Mouse (Mus musculus) stomach, postnatal 0 days (tissue): Measurements from ENCODE around the gene Peak1. TPM values are rescaled to one million over a fixed set of nuclear protein-coding genes. Genes with fewer than 3 reads are reported as not detected.
"Not testable (repeated sequence)": the region's sequence is repeated elsewhere in the genome, so short reads cannot be mapped to it uniquely, and the experiment has no call there.

Source experiments
- ATAC-seq: fragments of 200-750 bp; cut with Nextera tagmentation; 2 replicates; pipeline ENCODE4 v1.8.0; 2017; ENCODE audit not compliant: low FRiP score, low TSS enrichment
- DNase-seq: peaks from one replicate; pipeline ENCODE4 v3.0.0-alpha.2; 2016; ENCODE audit warnings: low spot score
- H3K27ac ChIP-seq: fragments of 300-500 bp; sonication (generic); replicated peaks from 2 replicates; pipeline ENCODE4 v1.5.1; 2014; ENCODE audit warnings: mild to moderate bottlenecking, control low read depth
- H3K27me3 ChIP-seq: fragments of 300-500 bp; sonication (generic); 2 replicates; pipeline ENCODE4 v1.6.1; 2014; ENCODE audit warnings: low read length; ENCODE audit not compliant: control insufficient read depth, insufficient read depth
- H3K36me3 ChIP-seq: fragments of 300-500 bp; sonication (generic); 2 replicates; pipeline ENCODE4 v1.6.1; 2014; ENCODE audit warnings: low read length, mixed read lengths; ENCODE audit not compliant: control insufficient read depth, insufficient read depth
- H3K4me1 ChIP-seq: fragments of 300-500 bp; sonication (generic); replicated peaks from 2 replicates; pipeline ENCODE4 v1.6.1; 2014; ENCODE audit warnings: antibody characterized with exemption; ENCODE audit not compliant: control insufficient read depth, insufficient read depth
- H3K4me2 ChIP-seq: fragments of 300-500 bp; sonication (generic); replicated peaks from 2 replicates; pipeline ENCODE4 v1.6.1; 2014; ENCODE audit warnings: low read depth, mild to moderate bottlenecking, control low read depth, moderate library complexity
- H3K4me3 ChIP-seq: fragments of 300-500 bp; sonication (generic); 2 replicates; pipeline ENCODE4 v1.5.1; 2014; ENCODE audit warnings: low read depth, low read length, control low read depth
- H3K9ac ChIP-seq: fragments of 300-500 bp; sonication (generic); 2 replicates; pipeline ENCODE4 v1.6.1; 2014; ENCODE audit warnings: mild to moderate bottlenecking, low read length, control low read depth, mixed read lengths
- H3K9me3 ChIP-seq: fragments of 300-500 bp; sonication (generic); 2 replicates; pipeline ENCODE4 v1.6.1; 2016; ENCODE audit warnings: low read length; ENCODE audit not compliant: control insufficient read depth
- CTCF ChIP-seq: IDR thresholded peaks from 2 replicates; pipeline ENCODE4 v1.5.1; 2016; ENCODE audit warnings: antibody characterized with exemption, low read depth, mild to moderate bottlenecking, moderate library complexity
- EP300 ChIP-seq: optimal IDR thresholded peaks from 2 replicates; pipeline ENCODE3; 2016; ENCODE audit warnings: antibody characterized with exemption
- WGBS: fragments of 180-500 bp; shearing (Covaris S2); extraction: QIAGEN DNeasy Blood & Tissue Kit; methylation state at CpG from one replicate; pipeline ENCODE4 v1.1.7; 2014; 5-methylcytosine and 5-hydroxymethylcytosine counted together
- polyA plus RNA-seq: library from polyadenylated mRNA; unstranded; fragments of >200 nt; fragmentation: Nextera tagmentation; extraction: Ambion mirVana; gene quantifications from 2 replicates; pipeline ENCODE4 v1.2.1, GENCODE M21; 2015

Peak1 gene
- polyA plus RNA-seq, 1 experiment from 2014 or later = 4.5 TPM

GRCm38 (mm10) chr9:56233316-56233715, 184.6 kb downstream of the Peak1 start:
- WGBS = 82% methylated on average over 2 of the region's 2 CpGs
- no peaks in the 10 kb centered on the region for H3K27me3 ChIP-seq
- no peak for TF ChIP-seq EP300
- TF ChIP-seq CTCF = no peak
- no peak overlapping the region for H3K4me3 ChIP-seq
- ATAC-seq (no peak), DNase-seq (no peak)
- no peaks in the 10 kb centered on the region for H3K36me3 ChIP-seq
- no peaks in the 10 kb centered on the region for H3K4me1 ChIP-seq
- H3K4me2 ChIP-seq = no peak overlapping the region
- H3K9me3 ChIP-seq = no peaks in the 10 kb centered on the region
- no peak overlapping the region for H3K9ac ChIP-seq
- H3K27ac ChIP-seq = peak overlapping the region; percentile 35; the same call in 1 of the 2 replicates

DNA sequence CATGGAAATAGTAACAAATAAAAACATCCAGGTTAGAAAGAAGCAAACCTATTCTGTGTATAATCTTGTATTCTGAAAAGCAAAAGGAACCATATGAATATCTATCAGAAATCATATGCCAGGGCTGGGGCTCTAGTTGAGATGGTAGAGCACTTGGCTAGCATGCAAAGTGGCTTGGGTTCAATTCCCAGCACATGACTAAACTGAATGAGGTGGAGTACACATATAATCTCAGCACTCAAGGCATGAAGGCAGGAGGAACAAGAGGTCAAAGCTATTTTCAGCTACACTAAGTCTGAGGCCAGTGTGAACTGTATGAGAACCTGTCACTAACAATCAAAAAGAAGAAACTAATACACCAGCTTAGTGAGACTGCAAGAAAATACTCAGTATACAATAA, 187.0 kb downstream of the Peak1 start:
- H3K27me3 ChIP-seq = no peaks in the 10 kb centered on the region
- no peak overlapping the region for H3K4me2 ChIP-seq
- H3K36me3 ChIP-seq = peaks cover 9% of the 10 kb centered on the region
- DNase-seq = no peak
- H3K9ac ChIP-seq = no peak overlapping the region
- no peak for ATAC-seq
- H3K4me3 ChIP-seq = no peak overlapping the region
- H3K9me3 ChIP-seq = no peaks in the 10 kb centered on the region
- TF ChIP-seq EP300 (no peak), CTCF (no peak)
- no peaks in the 10 kb centered on the region for H3K4me1 ChIP-seq
- no peak overlapping the region for H3K27ac ChIP-seq

GRCm38 (mm10) chr9:56227626-56228025, 190.2 kb downstream of the Peak1 start:
- WGBS = 81% methylated on average over 7 of the region's 7 CpGs
- DNase-seq (no peak), ATAC-seq (no peak)
- H3K9ac ChIP-seq = no peak overlapping the region
- no peak overlapping the region for H3K27ac ChIP-seq
- no peaks in the 10 kb centered on the region for H3K27me3 ChIP-seq
- H3K9me3 ChIP-seq = no peaks in the 10 kb centered on the region
- H3K4me2 ChIP-seq = no peak overlapping the region
- H3K4me3 ChIP-seq = no peak overlapping the region
- H3K36me3 ChIP-seq = peaks cover 9% of the 10 kb centered on the region
- no peaks in the 10 kb centered on the region for H3K4me1 ChIP-seq
- no peak for TF ChIP-seq CTCF
- TF ChIP-seq EP300 = no peak

- WGBS = 38% methylated on average over 34 of the region's 45 CpGs
Observed at GRCm38 (mm10) chr9:56223429-56224051, 194.3 kb downstream of the Peak1 start.

GRCm38 (mm10) chr9:56218860-56219259, 199.0 kb downstream of the Peak1 start:
- no peak for TF ChIP-seq CTCF
- no peak for TF ChIP-seq EP300
- no peak overlapping the region for H3K4me2 ChIP-seq
- DNase-seq = no peak
- H3K4me3 ChIP-seq = no peak overlapping the region
- no peak overlapping the region for H3K9ac ChIP-seq
- no peak overlapping the region for H3K27ac ChIP-seq
- H3K27me3 ChIP-seq = no peaks in the 10 kb centered on the region
- ATAC-seq = no peak
- no peaks in the 10 kb centered on the region for H3K36me3 ChIP-seq
- H3K4me1 ChIP-seq = 0 out of 2 replicates have a peak, but pooled peaks cover 3% of the 10 kb centered on the region
- no peaks in the 10 kb centered on the region for H3K9me3 ChIP-seq
- WGBS = 94% methylated on average over 2 of the region's 2 CpGs

More at GRCm38 (mm10) chr9:56223429-56224051, 194.3 kb downstream of the Peak1 start:
- H3K4me2 ChIP-seq, H3K4me3 ChIP-seq, H3K4me1 ChIP-seq, DNase-seq, H3K36me3 ChIP-seq, H3K27ac ChIP-seq, H3K27me3 ChIP-seq, H3K9me3 ChIP-seq, H3K9ac ChIP-seq: not testable (repeated sequence)
- peak; percentile 100 for ATAC-seq

DNA sequence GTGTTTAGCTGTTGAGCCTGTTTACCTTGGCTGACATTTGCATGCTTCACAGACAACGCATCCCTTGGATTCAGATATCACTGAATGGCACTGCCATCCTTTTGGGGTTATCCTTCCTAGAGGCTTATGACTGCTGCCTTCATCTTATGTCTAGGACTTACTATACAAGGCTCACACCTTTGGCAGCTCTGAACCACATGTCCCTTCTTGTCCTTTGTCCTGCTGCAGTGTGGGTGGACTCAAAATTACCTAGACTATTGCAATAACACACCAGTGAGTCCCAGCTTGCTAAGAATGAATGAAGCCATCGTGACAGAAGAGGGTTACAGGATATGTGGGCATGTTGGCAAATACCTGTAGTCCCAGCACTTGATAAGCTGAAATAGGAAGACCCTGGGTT, 199.8 kb downstream of the Peak1 start:
- TF ChIP-seq CTCF (no peak), EP300 (no peak)
- 83% methylated on average over 2 of the region's 2 CpGs for WGBS
- no peak for ATAC-seq

More for the DNA sequence above, 199.8 kb downstream of the Peak1 start:
- Histone ChIP-seq H3K27ac (no peak overlapping the region), H3K9me3 (no peaks in the 10 kb centered on the region), H3K4me1 (0 out of 2 replicates have a peak, but pooled peaks cover 6% of the 10 kb centered on the region), H3K36me3 (no peaks in the 10 kb centered on the region), H3K4me3 (no peak overlapping the region), H3K27me3 (no peaks in the 10 kb centered on the region), H3K4me2 (no peak overlapping the region), H3K9ac (no peak overlapping the region)
- no peak for DNase-seq
